Mouse (Mus musculus) embryo, embryonic 11 days (tissue): ENCODE measurements around the gene Cacna1i.

Experiments
- DNase-seq: peaks from one replicate; pipeline ENCODE4 v3.0.0-alpha.2; 2015

Cacna1i gene

GRCm38 (mm10) chr15:80413070-80413469, 126.0 kb downstream of the Cacna1i start:
- DNase-seq = no peak

GRCm38 (mm10) chr15:80413988-80414721, 127.1 kb downstream of the Cacna1i start:
- DNase-seq = no peak

GRCm38 (mm10) chr15:80415132-80415531, 128.1 kb downstream of the Cacna1i start:
- DNase-seq = no peak

GRCm38 (mm10) chr15:80417066-80417465, 130.0 kb downstream of the Cacna1i start:
- no peak for DNase-seq

- no peak for DNase-seq
Measured at GRCm38 (mm10) chr15:80418146-80418545, 131.1 kb downstream of the Cacna1i start.

GRCm38 (mm10) chr15:80430324-80430723, 143.3 kb downstream of the Cacna1i start:
- no peak for DNase-seq

GRCm38 (mm10) chr15:80436961-80437360, 149.9 kb downstream of the Cacna1i start:
- DNase-seq = no peak

- no peak for DNase-seq
Measured at GRCm38 (mm10) chr15:80437996-80438395, 151.0 kb downstream of the Cacna1i start.

GRCm38 (mm10) chr15:80438423-80438822, 151.4 kb downstream of the Cacna1i start:
- DNase-seq = no peak

GRCm38 (mm10) chr15:80440195-80440594, 153.2 kb downstream of the Cacna1i start:
- DNase-seq = no peak

GRCm38 (mm10) chr15:80445956-80446687, 159.1 kb downstream of the Cacna1i start:
- DNase-seq = no peak
